Mouse (Mus musculus) cerebellum, adult 2 months (tissue): ENCODE measurements around the gene Snrpn.

ENCODE experiments used
- CTCF ChIP-seq: fragments of 200-500 bp; IDR thresholded peaks from 2 replicates; pipeline ENCODE4 v1.5.1; 2011; ENCODE audit warnings: low read depth, mild to moderate bottlenecking, control low read depth, low read length, moderate library complexity, borderline replicate concordance; ENCODE audit not compliant: insufficient read depth
- POLR2A ChIP-seq: fragments of 200-500 bp; IDR thresholded peaks from 2 replicates; pipeline ENCODE4 v1.6.1; 2011; ENCODE audit warnings: low read length, control low read depth, borderline replicate concordance; ENCODE audit not compliant: insufficient read depth

- TF ChIP-seq CTCF (no peak), POLR2A (no peak)
Measured at GRCm38 (mm10) chr7:60139742-60140480, at the start of gene Snrpn.
